Mouse (Mus musculus) kidney, adult 2 months (tissue): Measurements from ENCODE around the gene Ccl25.

Source experiments
- CTCF ChIP-seq: fragments of 200-500 bp; conservative IDR thresholded peaks from 2 replicates; pipeline ENCODE4 v1.5.1; 2011; ENCODE audit warnings: low read depth, mild to moderate bottlenecking, control low read depth, low read length, moderate library complexity, mixed read lengths; ENCODE audit not compliant: insufficient read depth, insufficient read length
- POLR2A ChIP-seq: fragments of 200-500 bp; IDR thresholded peaks from one replicate; pipeline ENCODE4 v1.6.1; 2011; ENCODE audit warnings: low read depth, low read length, control low read depth

- no peak for TF ChIP-seq POLR2A
- no peak for TF ChIP-seq CTCF
Measured at GRCm38 (mm10) chr8:4347661-4348060, 22.7 kb downstream of the Ccl25 start.
